Mouse (Mus musculus): Measurements from ENCODE around the gene Tlx1. TPM values are rescaled to one million over a fixed set of nuclear protein-coding genes. Genes with fewer than 3 reads are reported as not detected.

Gene Tlx1
- polyA plus RNA-seq, 1 experiment from 2014 or later, result not detected

GRCm38 (mm10) chr19:45161093-45161492, 10.6 kb downstream of the Tlx1 start:
- DNase-seq (ENCODE audit: low spot score), result peak; percentile 84
- no peak overlapping the region for H3K27ac ChIP-seq
- ATAC-seq (replicated peaks; ENCODE audit: low FRiP score, low read depth), result no peak
- H3K4me2 ChIP-seq (ENCODE audit: low read length), result peak overlapping the region; percentile 7; the same call in 1 of the 2 replicates
- no peak overlapping the region for H3K9ac ChIP-seq (ENCODE audit: low read depth, low read length)
- WGBS, result under 1% methylated on average over 12 of the region's 12 CpGs
- H3K27me3 ChIP-seq (ENCODE audit: insufficient read depth, low read length), result peaks cover 91% of the 10 kb centered on the region
- peak; percentile 84 for TF ChIP-seq CTCF (IDR thresholded peaks at IDR 0.05; ENCODE audit: low read depth)
- H3K4me3 ChIP-seq (replicated peaks; ENCODE audit: low read depth, low read length), result no peak overlapping the region
- no peaks in the 10 kb centered on the region for H3K36me3 ChIP-seq (ENCODE audit: insufficient read depth, low read length)
- no peaks in the 10 kb centered on the region for H3K4me1 ChIP-seq (replicated peaks; ENCODE audit: insufficient read depth, low read length)
- H3K9me3 ChIP-seq (replicated peaks; ENCODE audit: low read length), result no peaks in the 10 kb centered on the region

- Histone ChIP-seq H3K4me3 (replicated peaks; ENCODE audit: low read depth, low read length) (no peak overlapping the region), H3K27ac (no peak overlapping the region), H3K9me3 (replicated peaks; ENCODE audit: low read length) (no peaks in the 10 kb centered on the region), H3K36me3 (ENCODE audit: insufficient read depth, low read length) (no peaks in the 10 kb centered on the region), H3K27me3 (ENCODE audit: insufficient read depth, low read length) (peaks cover 85% of the 10 kb centered on the region), H3K4me2 (ENCODE audit: low read length) (no peak overlapping the region), H3K4me1 (replicated peaks; ENCODE audit: insufficient read depth, low read length) (no peaks in the 10 kb centered on the region), H3K9ac (ENCODE audit: low read depth, low read length) (no peak overlapping the region)
- DNase-seq (ENCODE audit: low spot score) (no peak), ATAC-seq (replicated peaks; ENCODE audit: low FRiP score, low read depth) (no peak)
- 30% methylated on average over 7 of the region's 7 CpGs for WGBS
- TF ChIP-seq CTCF (IDR thresholded peaks at IDR 0.05; ENCODE audit: low read depth), result no peak
These were observed 11.7 kb downstream of the Tlx1 start for GRCm38 (mm10) chr19:45162181-45162580.

DNA sequence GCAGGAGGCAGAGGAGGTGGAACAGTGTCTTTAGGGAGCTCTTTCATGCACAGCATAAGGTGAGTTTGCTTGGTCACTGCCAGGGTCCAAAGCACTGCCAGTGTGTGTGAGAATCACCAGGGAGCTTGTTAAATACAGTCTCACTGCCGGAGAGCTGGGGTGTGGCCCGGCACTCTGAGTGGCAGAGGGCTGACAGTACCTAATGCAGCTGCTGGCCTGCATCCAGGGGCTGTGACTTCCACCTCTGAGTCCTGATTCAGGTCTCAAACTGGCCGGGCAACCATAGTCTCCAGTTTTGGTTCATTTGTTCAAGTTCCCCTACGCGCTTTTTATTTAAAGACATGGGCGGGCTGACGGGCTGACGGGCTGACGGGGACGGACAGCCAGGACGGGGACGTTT, 12.4 kb downstream of the Tlx1 start:
- no peaks in the 10 kb centered on the region for H3K9me3 ChIP-seq (replicated peaks; ENCODE audit: low read length)
- H3K36me3 ChIP-seq (ENCODE audit: insufficient read depth, low read length), result no peaks in the 10 kb centered on the region
- H3K4me3 ChIP-seq (replicated peaks; ENCODE audit: low read depth, low read length), result no peak overlapping the region
- no peak for ATAC-seq (replicated peaks; ENCODE audit: low FRiP score, low read depth)
- WGBS, result 6% methylated on average over 12 of the region's 12 CpGs
- no peak overlapping the region for H3K9ac ChIP-seq (ENCODE audit: low read depth, low read length)
- no peak for TF ChIP-seq CTCF (IDR thresholded peaks at IDR 0.05; ENCODE audit: low read depth)
- H3K27ac ChIP-seq, result no peak overlapping the region
- H3K27me3 ChIP-seq (ENCODE audit: insufficient read depth, low read length), result peaks cover 86% of the 10 kb centered on the region
- H3K4me2 ChIP-seq (ENCODE audit: low read length), result no peak overlapping the region
- no peak for DNase-seq (ENCODE audit: low spot score)
- H3K4me1 ChIP-seq (replicated peaks; ENCODE audit: insufficient read depth, low read length), result no peaks in the 10 kb centered on the region

DNA sequence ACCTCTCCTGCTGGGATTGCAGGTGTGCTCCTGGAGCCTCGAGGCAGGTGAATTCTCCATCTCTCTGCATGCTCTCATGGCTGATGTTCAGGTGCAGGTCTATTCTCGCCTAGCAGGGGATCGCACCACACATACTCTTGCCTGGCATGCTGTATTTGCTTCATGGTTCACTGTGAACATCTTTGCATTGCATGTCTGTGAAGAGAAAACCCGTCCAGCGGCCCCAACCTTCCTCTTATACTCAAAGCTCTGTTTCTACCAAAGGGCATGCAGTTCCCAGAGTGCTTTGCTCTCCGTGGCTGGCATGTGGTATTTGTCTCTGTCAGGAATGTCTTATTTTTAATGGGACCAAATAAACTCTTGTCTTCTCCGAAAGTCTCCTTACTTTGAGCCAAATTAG, 20.0 kb downstream of the Tlx1 start:
- no peak for TF ChIP-seq CTCF (IDR thresholded peaks at IDR 0.05; ENCODE audit: low read depth)
- no peak for ATAC-seq (replicated peaks; ENCODE audit: low FRiP score, low read depth)

GRCm38 (mm10) chr19:45174803-45175202, 24.3 kb downstream of the Tlx1 start:
- peak; percentile 64 for DNase-seq (ENCODE audit: low spot score)
- no peaks in the 10 kb centered on the region; the same call in 1 of the 2 replicates for H3K27me3 ChIP-seq (ENCODE audit: insufficient read depth, low read length)

More for the DNA sequence above, 20.0 kb downstream of the Tlx1 start:
- Histone ChIP-seq H3K4me1 (replicated peaks; ENCODE audit: insufficient read depth, low read length) (no peaks in the 10 kb centered on the region), H3K9ac (ENCODE audit: low read depth, low read length) (no peak overlapping the region), H3K27ac (no peak overlapping the region), H3K36me3 (ENCODE audit: insufficient read depth, low read length) (no peaks in the 10 kb centered on the region), H3K4me2 (ENCODE audit: low read length) (no peak overlapping the region), H3K4me3 (replicated peaks; ENCODE audit: low read depth, low read length) (no peak overlapping the region), H3K27me3 (ENCODE audit: insufficient read depth, low read length) (peaks cover 16% of the 10 kb centered on the region), H3K9me3 (replicated peaks; ENCODE audit: low read length) (no peaks in the 10 kb centered on the region)
- no peak for DNase-seq (ENCODE audit: low spot score)
- 65% methylated on average over 7 of the region's 7 CpGs for WGBS

DNA sequence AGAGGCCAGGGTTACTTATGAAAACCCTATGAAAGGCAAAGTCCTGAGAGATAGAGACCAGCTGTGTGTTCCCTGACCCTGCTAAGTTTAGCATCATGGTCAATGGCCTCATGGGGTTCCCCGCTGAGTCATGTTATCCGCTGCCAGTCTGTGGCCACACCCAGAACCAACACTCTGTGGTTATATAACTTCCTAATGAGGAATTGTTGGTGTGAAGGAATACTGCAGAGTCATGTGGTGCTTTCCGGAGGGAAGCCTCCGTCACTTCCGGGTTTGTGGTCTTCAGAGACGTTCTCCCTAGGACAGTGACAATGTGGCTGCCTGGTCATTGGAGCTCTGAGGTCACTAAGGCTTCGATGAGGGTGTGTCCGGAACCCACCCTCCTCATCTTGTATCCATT, 25.8 kb downstream of the Tlx1 start:
- Histone ChIP-seq H3K4me1 (replicated peaks; ENCODE audit: insufficient read depth, low read length) (0 out of 2 replicates have a peak, but pooled peaks cover 3% of the 10 kb centered on the region), H3K36me3 (ENCODE audit: insufficient read depth, low read length) (no peaks in the 10 kb centered on the region), H3K9ac (ENCODE audit: low read depth, low read length) (no peak overlapping the region), H3K27me3 (ENCODE audit: insufficient read depth, low read length) (no peaks in the 10 kb centered on the region), H3K4me2 (ENCODE audit: low read length) (no peak overlapping the region), H3K4me3 (replicated peaks; ENCODE audit: low read depth, low read length) (no peak overlapping the region), H3K9me3 (replicated peaks; ENCODE audit: low read length) (no peaks in the 10 kb centered on the region), H3K27ac (no peak overlapping the region)
- no peak for TF ChIP-seq CTCF (IDR thresholded peaks at IDR 0.05; ENCODE audit: low read depth)
- DNase-seq (ENCODE audit: low spot score), result no peak
- WGBS, result 62% methylated on average over 8 of the region's 8 CpGs
- ATAC-seq (replicated peaks; ENCODE audit: low FRiP score, low read depth), result no peak

More at GRCm38 (mm10) chr19:45174803-45175202, 24.3 kb downstream of the Tlx1 start:
- 18% methylated on average over 7 of the region's 7 CpGs for WGBS
- TF ChIP-seq CTCF (IDR thresholded peaks at IDR 0.05; ENCODE audit: low read depth), result peak; percentile 89
- Histone ChIP-seq H3K36me3 (ENCODE audit: insufficient read depth, low read length) (no peaks in the 10 kb centered on the region), H3K9me3 (replicated peaks; ENCODE audit: low read length) (no peaks in the 10 kb centered on the region), H3K4me1 (replicated peaks; ENCODE audit: insufficient read depth, low read length) (0 out of 2 replicates have a peak, but pooled peaks cover 3% of the 10 kb centered on the region), H3K9ac (ENCODE audit: low read depth, low read length) (no peak overlapping the region), H3K4me2 (ENCODE audit: low read length) (no peak overlapping the region), H3K27ac (no peak overlapping the region), H3K4me3 (replicated peaks; ENCODE audit: low read depth, low read length) (no peak overlapping the region)
- no peak for ATAC-seq (replicated peaks; ENCODE audit: low FRiP score, low read depth)
